Mouse (Mus musculus) gonadal fat pad, adult 2 months (tissue): ENCODE measurements around the gene Rtn3. TPM values are rescaled to one million over a fixed set of nuclear protein-coding genes. Genes with fewer than 3 reads are reported as not detected.

Experiments used
- DNase-seq: peaks from one replicate; pipeline ENCODE4 v3.0.0-alpha.2; 2012; ENCODE audit warnings: low read depth
- polyA plus RNA-seq: library from polyadenylated mRNA; depleted of rRNA; stranded (reverse); fragments of >200 nt; gene quantifications from 2 replicates; pipeline ENCODE4 v1.2.3, GENCODE M21; 2012; rRNA removed

Rtn3 gene
- polyA plus RNA-seq, 1 experiment = 190 TPM

GRCm38 (mm10) chr19:7382248-7382902, 100.7 kb downstream of the Rtn3 start:
- no peak for DNase-seq

- no peak for DNase-seq
These were observed 101.2 kb downstream of the Rtn3 start for GRCm38 (mm10) chr19:7381906-7382247.

- no peak for DNase-seq
These were observed 105.4 kb downstream of the Rtn3 start for GRCm38 (mm10) chr19:7377639-7378038.

Other genes starting within 250 kb of the Rtn3 start
- 29.7 and 35.5 TPM in 2 replicates for gene Naa40, start 242.1 kb downstream of the Rtn3 start, polyA plus RNA-seq
- 11.7 and 11.8 TPM in 2 replicates for gene Rcor2, start 216.0 kb downstream of the Rtn3 start, polyA plus RNA-seq
- 50.9 and 83.8 TPM in 2 replicates for gene Mark2, start 141.4 kb downstream of the Rtn3 start, polyA plus RNA-seq
- 14.7 and 15.5 TPM in 2 replicates for gene Spindoc, start 100.3 kb downstream of the Rtn3 start, polyA plus RNA-seq
- 20.7 and 21.1 TPM in 2 replicates for gene 2700081O15Rik, start 65.7 kb downstream of the Rtn3 start, polyA plus RNA-seq
- 33.5 and 40.2 TPM in 2 replicates for gene Atl3, start 10.8 kb upstream of the Rtn3 start, polyA plus RNA-seq
- gene Pla2g16, start 74.2 kb upstream of the Rtn3 start, polyA plus RNA-seq = 104 and 159 TPM in 2 replicates
- gene Lgals12, start 123.9 kb upstream of the Rtn3 start, polyA plus RNA-seq = 43.3 and 74.5 TPM in 2 replicates
- 12.2 and 15.8 TPM in 2 replicates for gene Hrasls5, start 129.3 kb upstream of the Rtn3 start, polyA plus RNA-seq
- not detected in 2 replicates for gene Slc22a19, start 228.0 kb upstream of the Rtn3 start, polyA plus RNA-seq